Mouse (Mus musculus) spleen, adult 2 months (tissue): ENCODE results near the gene Card9.

Source experiments
- CTCF ChIP-seq: fragments of 200-500 bp; IDR thresholded peaks from 2 replicates; pipeline ENCODE4 v1.5.1; 2011; ENCODE audit warnings: mild to moderate bottlenecking, inconsistent platforms; ENCODE audit not compliant: insufficient read depth, insufficient read length, insufficient replicate concordance; ENCODE audit errors: extremely low read depth
- POLR2A ChIP-seq: fragments of 200-500 bp; IDR thresholded peaks from 2 replicates; pipeline ENCODE4 v1.6.1; 2011; ENCODE audit warnings: low read depth, low read length, inconsistent platforms

DNA sequence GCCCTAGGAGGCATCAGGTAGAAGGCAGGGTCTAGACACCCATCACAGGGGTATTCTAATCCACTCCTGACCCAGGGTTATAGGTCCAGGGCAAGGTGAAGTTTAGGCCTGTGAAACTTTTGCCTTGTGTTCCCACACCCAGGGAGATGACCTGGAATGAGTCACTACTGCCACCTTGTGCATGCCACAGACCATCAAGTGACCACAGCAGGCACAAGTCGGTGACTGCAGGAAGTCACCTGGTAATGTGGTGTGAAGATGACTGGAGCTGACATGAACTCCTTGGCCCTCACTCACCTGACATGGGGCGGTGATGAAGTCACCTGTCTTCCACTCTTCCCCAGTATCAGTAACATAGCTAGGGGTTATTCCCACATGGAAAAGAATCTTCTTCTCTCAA is 47.9 kb downstream of the Card9 start:
- TF ChIP-seq POLR2A (no peak), CTCF (no peak)
